ENCODE assay signal across 9 mouse cellular contexts in genomic region chr5:54154503-54155226, GRCm38 (mm10).
DNase-seq lines count a peak whose midpoint lies in the region; ATAC-seq lines count a peak whose summit lies in the region.
"Had no signal": no experiment of that assay in that cellular context is flagged by ENCODE, and none has a peak within 500 bp of the region (broad histone marks: within the 10 kb centered on the region; RNA-seq: fewer than 3 reads in every experiment).

No protein-coding gene starts in this region.

- peaks cover 4% of the 10 kb centered on the region; the same call in 1 of the 2 replicates for H3K27me3 ChIP-seq in heart, embryonic 15.5 days
- H3K27me3 ChIP-seq: liver, embryonic 13.5 days had no signal

- ATAC-seq in common myeloid progenitor, adult 5-6 weeks (replicated peaks; ENCODE audit: low read depth, poor library complexity, severe bottlenecking): peak; percentile 82
- no peak; the same call in 1 of the 2 replicates for ATAC-seq in heart, embryonic 15.5 days (replicated peaks; ENCODE audit: insufficient number of reproducible peaks, insufficient read depth, low FRiP score, low read depth)

- no peaks in the 10 kb centered on the region for H3K36me3 ChIP-seq in heart, embryonic 15.5 days
- H3K36me3 ChIP-seq: liver, embryonic 13.5 days had no signal

- H3K9ac ChIP-seq in heart, embryonic 15.5 days: peak overlapping the region; percentile 12; the same call in 1 of the 2 replicates
- H3K9ac ChIP-seq: liver, embryonic 13.5 days had no signal

- H3K4me3 ChIP-seq in heart, embryonic 15.5 days: no peak overlapping the region
- H3K4me3 ChIP-seq: liver, embryonic 13.5 days had no signal

- H3K27ac ChIP-seq in heart, embryonic 15.5 days: no peak overlapping the region
- H3K27ac ChIP-seq: liver, embryonic 13.5 days had no signal

- H3K4me1 ChIP-seq in heart, embryonic 15.5 days (replicated peaks): peaks cover 37% of the 10 kb centered on the region

- peak overlapping the region; percentile 48 for H3K4me2 ChIP-seq in heart, embryonic 15.5 days
- H3K4me2 ChIP-seq: liver, embryonic 13.5 days had no signal

- 22% methylated on average over 13 of the region's 13 CpGs for WGBS in heart, embryonic 15.5 days

- peak; percentile 14 for DNase-seq in adrenal gland, postnatal 10 days
- no peak for DNase-seq in adrenal gland, adult 8-10 months
- DNase-seq in ES-CJ7 (ENCODE audit: low read depth, low spot score): peak; percentile 72
- DNase-seq in left cerebral cortex, adult 18-20 months (ENCODE audit: low spot score in 2 of 2): peak; percentile 41 to 53
- DNase-seq in naive thymus-derived CD4-positive, alpha-beta T cell, adult 2 months (ENCODE audit: low read depth): peak; percentile 27
- DNase-seq in T-cell, adult 2 months (ENCODE audit: low spot score): no peak
- DNase-seq: liver, embryonic 13.5 days had no signal

- H3K9me3 ChIP-seq in heart, embryonic 15.5 days (replicated peaks): no peaks in the 10 kb centered on the region
- H3K9me3 ChIP-seq: liver, embryonic 13.5 days had no signal

Comparison
In these comparisons a context has a peak if more than half of its experiments do, and no peak if none do; other contexts are left out.
1. DNase-seq: peak in adrenal gland, postnatal 10 days (single experiment), ES-CJ7 (single experiment), left cerebral cortex, adult 18-20 months (2 of 2) and naive thymus-derived CD4-positive, alpha-beta T cell, adult 2 months (single experiment); none in adrenal gland, adult 8-10 months (single experiment) and T-cell, adult 2 months (single experiment).